Mouse (Mus musculus): ENCODE measurements around the gene Kcnip3.

Gene Kcnip3

DNA sequence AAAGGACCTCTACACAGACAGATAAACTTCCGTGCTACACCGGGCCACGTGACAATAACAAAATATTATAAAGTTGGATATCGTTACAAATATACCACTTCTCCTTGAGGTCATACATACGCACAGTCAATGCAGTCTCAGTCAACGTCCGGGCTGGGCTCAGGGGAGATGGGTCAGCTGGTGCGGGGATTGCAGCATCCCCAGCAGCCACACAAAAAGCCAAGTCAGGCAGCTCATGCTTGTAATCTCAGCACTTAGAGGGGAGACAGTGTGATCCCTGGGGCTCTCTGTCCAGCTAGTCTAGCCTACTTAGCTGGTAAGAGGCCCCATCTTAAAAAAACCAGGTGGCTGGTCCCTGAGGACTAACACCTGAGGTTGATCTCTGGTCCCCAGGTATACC, 50.6 kb downstream of the Kcnip3 start:
- no peak for DNase-seq (ENCODE audit: low spot score in 2 of 2)

DNA sequence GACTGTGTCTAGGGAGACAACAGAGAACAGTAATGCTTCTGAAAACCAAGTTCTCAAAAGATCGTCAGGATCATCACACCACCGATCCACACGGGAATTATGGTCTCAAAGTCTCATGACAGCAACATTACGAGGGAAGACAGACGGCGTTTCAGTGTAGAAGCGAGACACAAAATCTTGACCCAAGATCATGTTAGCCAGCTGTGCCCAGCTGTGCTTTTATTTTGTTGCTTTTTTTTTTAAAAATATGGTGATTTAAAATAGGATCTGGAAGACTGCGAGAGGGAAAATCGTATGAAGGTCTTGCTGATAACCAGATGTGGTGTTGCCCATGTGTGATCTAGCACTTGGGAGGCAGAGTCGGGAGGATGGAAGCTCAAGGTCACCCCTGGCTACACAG, 51.2 kb downstream of the Kcnip3 start:
- no peak for DNase-seq (ENCODE audit: low spot score in 2 of 2)

DNA sequence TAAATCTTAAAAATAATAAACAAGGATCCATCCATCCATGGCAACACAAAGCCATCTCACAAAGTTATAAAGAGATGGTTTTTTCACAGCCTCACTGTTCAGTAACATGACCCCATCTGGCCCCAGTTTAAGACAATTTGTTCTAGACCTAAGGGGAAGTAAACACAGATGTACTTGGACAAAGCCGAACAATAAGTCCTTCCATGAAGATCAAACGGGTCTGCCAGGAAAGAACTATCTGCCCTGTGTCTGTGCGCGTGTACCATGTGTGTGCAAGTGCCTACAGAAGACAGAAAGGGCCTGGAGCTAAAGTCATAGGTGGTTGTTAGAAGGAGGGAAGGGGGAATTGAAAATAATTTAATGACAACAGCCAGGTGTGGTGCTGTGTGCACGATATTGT, 51.7 kb downstream of the Kcnip3 start:
- no peak for DNase-seq (ENCODE audit: low spot score in 2 of 2)

DNA sequence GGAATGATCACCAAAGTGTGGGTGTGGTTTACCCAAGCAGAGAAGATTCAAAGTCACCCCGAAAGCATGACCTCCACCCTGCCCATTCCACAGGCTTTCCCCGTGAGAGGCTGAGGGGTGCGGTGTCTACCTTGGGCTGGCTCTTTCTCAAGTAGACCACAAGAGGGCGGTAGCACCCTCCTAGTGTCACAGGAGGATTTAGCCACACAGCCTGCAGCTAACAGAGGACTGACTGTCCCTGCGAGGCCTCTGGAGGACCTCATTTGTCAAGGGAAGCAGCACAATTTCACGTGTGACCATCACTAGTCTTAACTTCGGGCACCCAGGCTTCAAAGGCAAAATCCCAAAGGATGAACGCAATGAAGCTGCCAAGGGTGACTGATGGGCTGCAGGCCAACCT, 59.6 kb downstream of the Kcnip3 start:
- peak in 1 of 2 experiments; percentile 48 for DNase-seq (ENCODE audit: low spot score in 2 of 2)

DNA sequence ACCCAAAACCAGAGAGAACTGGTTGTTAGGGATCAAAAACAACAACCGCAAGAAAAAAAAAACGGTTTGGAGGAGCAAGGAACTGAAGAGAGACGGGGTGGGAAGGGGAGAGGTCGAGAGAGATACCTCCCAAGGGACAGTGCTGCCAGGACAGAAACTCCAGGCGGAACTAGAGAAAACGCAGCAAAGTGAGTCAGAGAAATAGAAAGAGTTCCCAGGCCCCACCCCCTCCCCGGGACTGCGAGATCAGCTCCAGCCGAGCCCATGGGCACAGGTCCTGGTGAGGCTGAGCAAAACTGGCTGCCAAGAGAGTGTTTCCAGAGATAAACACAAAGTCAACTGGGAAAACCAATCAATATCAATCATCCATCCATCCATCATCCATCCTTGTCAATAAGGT, 60.5 kb downstream of the Kcnip3 start:
- no peak for DNase-seq (ENCODE audit: low spot score in 2 of 2)

DNA sequence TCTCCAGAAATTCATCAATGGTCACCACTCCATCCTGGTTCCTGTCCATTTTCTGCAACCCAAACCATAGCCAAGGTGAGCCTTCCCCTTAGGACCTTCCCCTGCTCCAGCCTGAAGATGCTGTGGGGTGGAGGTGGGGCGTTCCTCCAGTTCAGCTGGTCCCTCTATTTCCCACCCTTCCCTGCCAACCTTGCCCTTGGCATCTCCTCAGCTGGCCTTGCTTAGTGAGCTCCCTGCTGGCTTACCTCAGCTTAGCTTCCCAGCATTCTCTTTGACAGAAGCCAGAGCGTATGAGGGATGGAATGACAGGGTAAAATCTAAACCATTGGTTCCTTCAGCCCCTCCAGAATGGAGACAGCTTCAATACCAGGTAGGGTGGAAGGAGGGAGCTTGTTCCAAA, 62.6 kb downstream of the Kcnip3 start:
- no peak for DNase-seq (ENCODE audit: low spot score in 2 of 2)

DNA sequence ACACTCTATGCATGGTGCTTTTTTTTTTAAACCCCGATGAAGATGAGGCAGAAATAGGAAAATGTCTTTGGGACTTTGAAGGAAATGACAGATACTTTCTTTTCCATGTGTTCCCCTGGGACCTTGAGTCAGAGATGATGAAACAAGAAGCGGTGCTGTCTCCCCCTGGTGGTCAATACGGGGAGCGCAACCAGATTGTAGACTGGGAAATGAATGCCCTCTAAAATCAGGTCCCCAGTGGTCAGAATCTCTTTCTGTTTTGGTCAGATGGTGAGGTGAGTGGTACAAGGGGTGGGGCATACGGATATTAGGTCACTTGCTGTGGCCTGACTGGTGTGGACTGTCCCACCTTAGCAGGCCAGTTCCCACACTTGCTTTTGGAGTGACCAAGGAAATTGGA, 68.1 kb downstream of the Kcnip3 start:
- peak; percentile 69 to 84 for DNase-seq (ENCODE audit: low spot score in 2 of 2)

DNA sequence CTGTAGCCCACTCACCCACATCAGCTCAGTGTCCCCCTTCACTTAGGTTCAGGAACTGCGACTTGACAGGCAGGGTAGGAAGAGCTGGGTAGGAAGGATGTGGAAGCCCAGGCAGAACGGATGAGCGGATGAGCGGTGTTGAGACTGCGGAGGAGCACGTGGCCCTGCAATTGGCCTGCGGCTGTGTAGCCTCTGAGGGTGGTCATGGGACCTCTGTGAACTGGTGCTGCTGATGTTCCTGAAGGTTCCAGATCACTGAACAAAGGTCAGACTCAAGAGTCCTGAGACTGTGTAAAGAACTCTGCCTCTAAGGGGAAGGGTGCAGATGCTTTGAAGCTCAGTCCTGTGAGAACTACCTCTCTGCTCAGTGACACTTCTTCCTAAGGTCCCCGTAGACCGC, 68.8 kb downstream of the Kcnip3 start:
- DNase-seq (ENCODE audit: low spot score in 2 of 2) = no peak

DNA sequence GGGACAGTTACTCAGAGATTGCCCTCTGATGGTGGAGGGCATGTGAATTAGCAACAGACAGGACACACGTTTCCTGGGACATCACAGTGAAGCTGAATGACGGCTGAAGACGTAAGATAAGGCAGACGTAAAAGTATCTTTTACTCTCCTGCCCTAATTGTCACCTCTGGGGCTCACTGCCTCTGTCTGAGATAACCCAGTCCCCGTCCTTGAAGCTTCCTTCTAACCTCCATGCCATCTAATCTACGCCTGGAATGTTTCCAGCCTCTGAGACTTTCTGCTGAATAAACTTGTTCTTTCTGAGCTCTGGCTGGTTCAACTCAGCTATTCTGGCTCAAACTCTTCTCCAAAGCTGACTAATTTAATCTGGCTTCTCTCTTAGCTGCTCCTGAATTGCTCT, 70.1 kb downstream of the Kcnip3 start:
- no peak for DNase-seq (ENCODE audit: low spot score in 2 of 2)

DNA sequence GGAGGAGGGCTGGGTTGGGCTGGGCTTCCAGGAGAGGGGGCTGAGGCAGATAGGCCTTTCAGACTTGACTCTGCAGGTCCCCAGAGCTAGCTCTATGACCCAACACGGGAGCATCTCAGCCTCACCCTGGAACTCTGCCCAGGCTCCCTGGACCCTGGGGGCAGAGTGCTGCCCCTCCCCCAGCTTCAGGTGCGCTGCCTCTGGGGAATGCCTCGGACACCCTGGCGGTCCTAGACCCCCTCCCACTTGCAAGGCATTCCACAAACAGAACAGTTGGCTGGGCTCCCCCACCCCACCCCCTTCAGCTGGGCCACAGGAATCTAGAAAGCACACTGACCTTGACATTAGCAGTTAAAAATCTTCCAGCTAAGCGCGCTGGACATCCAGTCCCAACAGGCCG, 72.2 kb downstream of the Kcnip3 start:
- no peak for DNase-seq (ENCODE audit: low spot score in 2 of 2)

DNA sequence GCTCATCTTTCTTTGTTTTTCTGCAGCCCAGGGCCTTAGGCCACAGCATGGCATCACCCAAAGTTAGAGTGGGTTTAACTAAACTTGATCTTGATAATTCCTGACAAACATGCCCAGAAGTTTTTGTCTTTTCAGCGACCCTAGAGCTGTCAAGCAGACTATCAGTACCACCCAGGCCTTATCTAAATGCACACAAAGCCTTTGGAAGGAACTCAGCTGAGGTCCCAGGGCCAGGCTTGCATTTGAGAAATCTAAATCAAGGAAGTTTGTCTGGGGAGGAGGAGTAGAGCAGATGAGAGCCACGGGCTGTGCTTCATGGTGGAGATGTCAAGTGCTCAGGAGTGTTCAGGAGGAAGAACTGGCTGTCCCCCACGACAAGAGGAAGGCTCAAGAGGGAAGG, 75.0 kb downstream of the Kcnip3 start:
- DNase-seq (ENCODE audit: low spot score in 2 of 2) = no peak

DNA sequence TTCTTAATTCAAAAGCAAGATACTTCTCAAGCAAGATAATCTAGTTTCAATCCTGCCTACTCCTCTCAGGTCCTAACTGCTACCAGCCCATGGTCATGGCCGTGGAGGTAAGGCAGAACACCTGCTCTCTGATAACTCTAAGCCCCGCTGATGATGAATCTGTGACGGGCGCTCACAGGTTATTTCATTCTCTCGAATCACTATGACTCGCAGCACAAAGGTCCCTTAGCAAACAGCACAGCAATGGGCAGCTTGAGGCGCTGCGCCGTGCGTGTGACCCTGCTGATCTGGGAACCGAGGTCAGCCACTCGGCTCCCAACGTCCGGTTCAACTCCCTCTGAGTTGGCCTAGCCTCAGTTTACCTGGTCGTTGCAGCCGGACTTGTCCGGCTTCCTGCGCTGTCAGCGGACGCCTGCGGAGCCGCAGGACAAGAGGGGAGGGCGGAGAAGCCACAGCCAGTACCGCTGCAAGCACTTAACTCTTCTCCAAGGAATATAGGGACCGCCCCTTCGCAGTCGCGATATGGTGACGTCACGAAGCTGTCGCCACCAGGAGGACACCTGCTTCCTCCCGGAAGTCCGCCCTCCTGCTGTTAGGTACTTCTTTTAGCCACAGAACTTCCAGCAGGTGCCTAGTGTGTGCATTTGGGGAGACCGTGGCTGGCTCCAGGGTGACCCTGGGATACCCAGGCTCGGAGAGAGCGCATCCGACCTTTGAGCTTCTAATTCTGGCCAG, 77.7 kb downstream of the Kcnip3 start, which contains the start of gene Fahd2a:
TSS of gene Fahd2a (minus strand) at position 511 of the 735 bp plus-strand sequence.
- DNase-seq (ENCODE audit: low spot score in 2 of 2) = peak; percentile 70 to 80

DNA sequence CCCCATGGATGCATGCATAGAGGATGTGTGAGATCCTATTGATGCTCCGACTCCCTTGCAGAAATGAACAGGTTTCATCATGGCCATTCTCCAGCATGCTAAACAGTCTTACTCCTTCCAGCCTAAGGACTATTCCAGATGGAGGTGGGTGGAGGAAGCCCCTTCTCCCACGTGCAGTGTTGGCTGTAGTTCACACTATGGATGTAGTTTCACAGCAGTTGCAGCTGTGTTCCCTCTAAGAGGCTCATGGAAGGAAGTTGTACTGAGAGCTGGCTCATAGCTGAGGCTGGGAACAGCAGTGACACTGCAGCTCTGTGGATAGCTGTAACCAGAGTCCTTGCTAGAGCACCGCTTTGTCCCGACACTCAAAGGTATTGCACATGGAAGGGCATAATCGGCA, 84.2 kb downstream of the Kcnip3 start:
- no peak for DNase-seq (ENCODE audit: low spot score in 2 of 2)

DNA sequence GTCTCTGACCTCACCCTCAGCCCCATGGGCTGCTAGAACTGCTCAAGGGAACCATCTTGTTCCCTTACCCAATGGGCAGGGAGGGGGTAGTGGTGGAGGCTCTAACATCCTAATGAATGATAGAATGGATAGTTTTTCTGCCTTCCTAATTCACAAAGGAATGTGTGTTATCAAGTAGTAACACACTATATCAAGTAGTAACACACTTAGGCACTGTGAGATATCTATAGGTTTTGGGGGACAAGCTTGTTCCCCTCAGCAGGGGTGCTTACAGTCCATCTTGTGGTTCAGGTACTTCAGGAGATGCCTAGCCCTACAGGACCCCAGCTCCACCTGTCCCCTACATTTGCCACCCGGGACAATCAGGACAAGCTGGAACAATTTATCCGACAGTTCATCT, 86.3 kb downstream of the Kcnip3 start:
- DNase-seq (ENCODE audit: low spot score in 2 of 2) = no peak

DNA sequence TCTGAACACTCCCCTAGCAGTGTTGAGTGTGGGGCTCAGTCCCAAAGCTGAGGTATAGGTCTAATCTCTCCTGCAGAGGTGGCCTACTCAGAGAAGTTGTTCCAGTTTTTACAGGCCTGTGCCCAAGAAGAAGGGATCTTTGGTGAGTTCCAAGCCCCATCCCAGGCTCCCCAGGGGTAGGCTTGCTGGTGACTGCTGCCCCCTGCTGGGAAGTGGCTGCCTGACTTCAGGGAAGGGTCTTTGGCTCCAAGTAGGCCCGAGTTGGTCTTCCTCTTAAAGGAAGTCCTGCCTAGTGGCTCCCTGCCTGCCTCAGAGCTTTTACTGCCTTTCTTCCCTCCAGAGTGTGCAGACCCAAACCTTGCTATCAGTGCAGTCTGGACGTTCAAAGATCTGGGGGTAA, 86.8 kb downstream of the Kcnip3 start:
- DNase-seq (ENCODE audit: low spot score in 2 of 2) = no peak

DNA sequence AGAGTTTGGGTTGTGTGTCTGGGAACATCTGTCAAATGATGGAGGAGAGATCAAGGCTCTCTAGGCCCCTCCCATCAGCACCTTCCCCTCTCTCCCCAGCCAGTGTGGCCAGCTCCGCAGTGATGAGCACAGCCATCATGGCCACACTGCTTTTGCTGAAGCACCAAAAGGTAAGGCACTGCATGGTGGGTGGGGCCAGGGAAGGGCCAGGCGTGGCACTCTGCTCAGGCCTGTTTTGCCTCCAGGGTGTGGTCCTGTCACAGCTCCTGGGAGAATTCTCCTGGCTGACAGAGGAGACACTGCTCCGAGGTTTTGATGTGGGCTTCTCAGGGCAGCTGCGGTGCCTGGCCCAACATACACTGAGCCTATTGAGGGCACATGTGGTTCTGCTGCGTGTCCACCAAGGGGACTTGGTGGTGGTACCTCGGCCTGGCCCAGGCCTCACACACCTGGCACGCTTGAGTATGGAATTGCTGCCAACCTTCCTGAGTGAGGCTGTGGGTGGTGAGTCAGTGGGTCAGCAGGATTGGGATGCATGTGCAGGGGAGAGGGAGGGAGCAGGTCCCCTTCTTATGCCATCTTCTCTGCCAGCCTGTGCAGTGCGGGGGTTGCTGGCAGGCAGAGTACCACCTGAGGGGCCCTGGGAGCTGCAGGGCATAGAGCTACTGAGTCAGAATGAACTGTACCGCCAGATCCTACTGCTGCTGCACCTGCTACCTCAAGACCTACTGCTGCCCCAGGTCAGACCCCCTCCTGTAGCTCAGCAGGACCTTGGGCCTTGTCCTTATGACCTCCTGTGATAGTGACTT, 88.2 kb downstream of the Kcnip3 start:
- no peak for DNase-seq (ENCODE audit: low spot score in 2 of 2)

DNA sequence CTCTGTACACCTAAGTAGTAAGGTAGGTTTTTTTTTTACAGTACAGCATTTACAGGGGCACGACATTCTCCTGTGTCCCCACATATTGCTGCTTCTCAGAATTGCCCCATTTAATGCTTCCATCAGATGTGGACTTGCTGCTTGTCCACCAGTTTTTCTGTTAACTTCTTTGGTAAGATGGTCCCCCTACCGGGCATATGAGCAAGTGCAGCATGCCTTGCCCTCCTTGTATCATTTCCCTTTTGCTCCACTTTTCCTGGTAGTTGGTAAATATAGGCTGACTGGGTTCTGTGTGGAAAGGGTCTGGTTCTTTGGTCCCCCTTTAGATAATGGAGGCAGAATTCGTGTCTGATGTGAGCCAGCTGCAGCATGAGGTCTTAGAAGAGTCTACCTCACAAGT, 91.7 kb downstream of the Kcnip3 start:
- DNase-seq (ENCODE audit: low spot score in 2 of 2) = peak in 1 of 2 experiments; percentile 27

DNA sequence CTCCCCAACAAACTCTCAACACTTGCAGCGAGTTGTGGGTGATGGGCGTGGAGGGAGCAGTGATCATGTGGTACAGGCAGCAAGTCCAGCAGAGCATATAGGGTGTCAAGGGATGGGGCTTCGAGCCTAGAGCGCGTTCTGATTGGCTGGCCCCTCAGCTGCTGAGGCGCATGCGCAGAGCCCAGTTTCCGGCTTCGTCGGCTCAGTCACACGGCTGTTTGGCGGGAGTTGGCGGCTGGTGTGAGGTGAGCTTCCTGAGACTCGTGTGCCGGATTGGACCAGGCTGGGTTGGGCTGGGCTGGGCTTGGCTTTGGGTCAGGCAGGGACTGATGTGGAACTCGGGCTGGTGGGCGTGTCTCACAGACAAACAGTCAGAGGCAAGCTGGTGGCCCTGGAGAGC, 96.9 kb downstream of the Kcnip3 start, which contains the start of gene Gpat2:
TSS of gene Gpat2 (plus strand) at position 223 of the 400 bp plus-strand sequence.
- DNase-seq (ENCODE audit: low spot score in 2 of 2) = no peak

DNA sequence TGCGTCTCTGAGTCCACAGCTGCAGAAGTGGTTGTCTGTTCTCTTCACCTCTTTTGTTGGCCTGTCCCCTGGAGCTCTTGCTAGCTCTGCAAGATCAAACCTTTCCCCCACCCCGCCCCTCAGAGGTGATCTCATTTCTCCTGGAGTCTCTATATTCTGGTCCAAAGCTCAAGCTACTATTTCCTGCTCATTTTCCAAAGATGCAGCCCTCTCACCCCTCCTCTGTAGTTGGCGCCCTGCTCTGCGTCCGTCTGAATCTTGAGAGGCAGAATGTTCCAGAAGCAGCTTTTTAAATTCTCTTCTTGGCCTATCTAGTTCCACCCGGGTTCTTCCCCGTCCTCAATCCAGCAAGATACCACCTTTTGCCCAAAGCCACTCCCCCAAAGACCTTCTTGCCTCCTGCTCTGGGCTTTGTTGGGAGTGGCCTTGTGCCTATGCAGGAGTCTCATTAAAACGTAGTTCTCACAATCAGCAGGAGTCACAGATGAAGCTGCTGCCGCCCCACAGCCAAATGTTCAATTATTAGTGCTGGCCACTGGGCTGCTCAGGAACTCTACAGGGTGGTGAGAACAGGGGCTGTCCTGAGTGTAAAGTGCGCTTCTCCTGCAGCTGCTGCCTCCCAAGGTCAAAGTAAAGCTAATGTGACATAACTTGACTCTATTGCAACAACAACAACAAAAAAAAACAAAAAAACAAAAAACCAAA, 103.5 kb downstream of the Kcnip3 start:
- DNase-seq (ENCODE audit: low spot score in 2 of 2) = no peak

DNA sequence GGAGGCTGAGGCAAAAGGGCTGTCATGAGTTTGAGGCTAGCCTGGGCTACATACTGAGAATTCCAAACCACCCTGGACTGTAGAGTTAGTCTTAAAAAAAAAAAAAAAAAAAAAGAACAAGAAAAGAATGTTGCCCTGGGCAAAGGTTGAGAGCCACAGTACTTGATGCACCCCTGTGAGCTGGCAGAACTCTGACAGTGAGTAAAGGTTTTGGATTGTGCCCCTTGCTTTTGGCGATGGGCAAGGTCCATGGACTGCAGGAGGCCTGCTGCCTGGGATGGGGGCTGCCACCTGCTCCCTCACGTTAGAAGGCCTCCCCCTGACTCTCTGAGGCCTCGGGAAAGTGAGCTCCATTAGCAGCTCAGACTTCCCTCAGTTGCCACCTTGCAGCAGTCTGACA, 105.2 kb downstream of the Kcnip3 start:
- no peak for DNase-seq (ENCODE audit: low spot score in 2 of 2)

DNA sequence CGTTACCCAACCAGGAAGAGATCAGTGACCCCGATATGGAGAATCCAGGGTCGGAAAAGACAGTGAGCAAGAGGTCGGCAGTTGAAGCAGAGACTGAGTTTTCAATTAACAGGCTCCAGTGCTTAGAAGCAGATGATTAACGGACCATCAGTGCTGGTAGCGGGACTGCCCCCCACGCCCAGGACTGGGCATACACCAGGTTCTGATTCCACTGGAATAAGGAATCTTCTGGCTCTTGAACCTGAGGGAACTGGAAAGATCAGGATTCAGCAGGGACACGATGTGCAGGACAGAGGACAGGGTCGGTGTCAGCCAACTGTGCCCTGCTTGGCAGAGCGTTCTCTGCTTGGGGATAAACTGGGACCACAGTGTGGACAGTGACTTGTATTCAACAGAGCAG, 106.1 kb downstream of the Kcnip3 start:
- DNase-seq (ENCODE audit: low spot score in 2 of 2) = no peak

DNA sequence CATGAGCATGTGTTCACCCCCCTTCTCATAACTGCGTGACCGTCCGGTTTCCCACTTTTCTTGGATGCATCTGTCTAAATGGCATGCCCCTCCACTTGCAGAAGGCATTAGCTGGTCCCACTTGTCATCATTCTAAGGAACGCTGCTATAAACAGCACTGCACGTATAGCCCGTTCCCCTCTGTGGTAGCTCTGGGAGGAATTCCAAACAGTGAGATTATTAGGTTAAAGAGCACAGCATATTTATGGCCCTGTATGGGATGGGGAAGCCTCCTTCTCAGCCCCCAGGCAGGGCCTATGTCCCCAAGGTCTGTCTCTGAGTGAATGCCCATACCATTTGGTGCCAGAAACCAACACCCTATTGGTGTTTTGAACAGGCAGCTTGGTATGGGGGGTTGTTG, 110.8 kb downstream of the Kcnip3 start:
- DNase-seq (ENCODE audit: low spot score in 2 of 2) = no peak

Data from frontal cortex, postnatal 25 days (tissue).